Mouse (Mus musculus) heart, embryonic 10.5 days (tissue): ENCODE data around the gene Anapc16. TPM values are rescaled to one million over a fixed set of nuclear protein-coding genes. Genes with fewer than 3 reads are reported as not detected.

Source experiments
- DNase-seq: peaks from one replicate; pipeline ENCODE4 v3.0.0-alpha.2; 2017; ENCODE audit warnings: low spot score
- H3K27ac ChIP-seq: fragments of 300-500 bp; sonication (generic); 2 replicates; pipeline ENCODE4 v1.5.1; 2016; ENCODE audit warnings: mild to moderate bottlenecking
- H3K27me3 ChIP-seq: fragments of 300-500 bp; sonication (generic); 2 replicates; pipeline ENCODE4 v1.6.1; 2016; ENCODE audit warnings: mild to moderate bottlenecking; ENCODE audit not compliant: poor library complexity, insufficient read depth, severe bottlenecking
- H3K36me3 ChIP-seq: fragments of 300-500 bp; sonication (generic); 2 replicates; pipeline ENCODE4 v1.6.1; 2016; ENCODE audit warnings: mild to moderate bottlenecking, moderate library complexity
- H3K4me1 ChIP-seq: fragments of 300-500 bp; sonication (generic); 2 replicates; pipeline ENCODE4 v1.6.1; 2016; ENCODE audit warnings: mild to moderate bottlenecking
- H3K4me3 ChIP-seq: fragments of 300-500 bp; sonication (generic); 2 replicates; pipeline ENCODE4 v1.5.1; 2016; ENCODE audit warnings: mild to moderate bottlenecking, moderate library complexity
- H3K9me3 ChIP-seq: fragments of 300-500 bp; sonication (generic); 2 replicates; pipeline ENCODE4 v1.6.1; 2016; ENCODE audit warnings: mild to moderate bottlenecking, moderate library complexity
- WGBS: fragments of 180-500 bp; shearing (Covaris S2); methylation state at CpG from one replicate; pipeline ENCODE4 v1.1.7; 2016; 5-methylcytosine and 5-hydroxymethylcytosine counted together
- polyA plus RNA-seq: library from polyadenylated mRNA; unstranded; fragments of >200 nt; fragmentation: Nextera tagmentation; extraction: Ambion mirVana; gene quantifications from 2 replicates; pipeline ENCODE4 v1.2.1, GENCODE M21; 2016

The Anapc16 gene
- polyA plus RNA-seq, result 93.3 and 94.6 TPM in 2 replicates

DNA sequence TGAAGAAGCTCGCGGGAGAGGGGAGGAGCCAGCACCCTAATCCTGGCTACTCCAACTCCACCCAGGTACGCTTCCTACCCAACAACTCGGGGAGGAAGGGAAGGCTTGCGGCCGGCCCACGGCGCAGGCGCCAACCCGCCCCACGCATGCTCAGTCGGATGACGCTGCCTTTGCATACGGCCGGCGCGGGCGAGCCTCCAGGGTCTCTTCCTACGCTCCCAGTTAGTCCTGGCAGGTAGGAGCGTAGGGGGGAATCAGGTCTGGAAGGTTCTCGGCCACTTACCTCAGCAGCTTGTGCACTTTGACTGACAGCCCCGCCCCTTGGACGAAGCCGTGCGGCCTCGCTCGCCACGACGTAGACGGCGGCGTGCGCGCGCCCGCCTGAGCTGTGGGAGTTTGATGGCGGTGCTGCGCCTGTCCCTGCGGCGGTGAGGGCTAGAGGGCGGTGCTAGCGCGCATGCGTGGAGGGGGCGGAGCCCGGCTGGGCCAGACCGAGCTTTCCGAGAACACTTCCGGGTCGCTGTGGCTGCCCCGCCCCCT, at the start of gene Anapc16, which contains the start of gene Ascc1:
Gene Anapc16 (minus strand): TSS at position 463 of the 540 bp plus-strand sequence.
Gene Ascc1 (plus strand): TSS at position 133 of the 540 bp plus-strand sequence.
- H3K9me3 ChIP-seq, result no peaks in the 10 kb centered on the region
- peak within 1 kb of the TSS; percentile 80 for H3K4me3 ChIP-seq
- WGBS, result under 1% methylated on average over 51 of the region's 51 CpGs
- DNase-seq, result peak; percentile 99
- peaks cover 12% of the 10 kb centered on the region for H3K4me1 ChIP-seq
- peaks cover 16% of the 10 kb centered on the region; the same call in 1 of the 2 replicates for H3K36me3 ChIP-seq
- H3K27me3 ChIP-seq, result no peaks in the 10 kb centered on the region
- peak within 1 kb of the TSS; percentile 98 for H3K27ac ChIP-seq

DNA sequence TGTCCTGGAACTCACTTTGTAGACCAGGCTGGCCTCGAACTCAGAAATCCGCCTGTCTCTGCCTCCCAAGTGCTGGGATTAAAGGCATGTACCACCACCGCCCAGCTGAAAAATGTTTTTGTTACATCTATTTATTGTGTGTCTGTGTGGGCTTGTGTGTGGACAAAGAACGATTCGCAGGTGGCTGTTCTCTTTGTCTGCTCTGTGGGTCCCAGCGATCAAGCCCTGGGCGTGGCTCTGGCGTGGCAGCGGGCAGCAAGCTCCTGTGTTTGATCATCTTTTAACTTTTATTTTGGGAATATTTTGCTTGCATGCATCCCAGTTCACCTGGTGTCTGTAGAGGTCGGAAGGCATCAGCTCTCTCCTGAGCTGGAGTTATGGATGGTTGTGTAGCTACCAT, 47.6 kb upstream of the Anapc16 start:
- H3K9me3 ChIP-seq, result no peaks in the 10 kb centered on the region
- H3K27ac ChIP-seq, result no peak overlapping the region
- no peak for DNase-seq
- H3K4me1 ChIP-seq, result no peaks in the 10 kb centered on the region
- WGBS, result 89% methylated on average over 10 of the region's 10 CpGs
- H3K4me3 ChIP-seq, result no peak overlapping the region
- peaks cover 12% of the 10 kb centered on the region for H3K36me3 ChIP-seq
- no peaks in the 10 kb centered on the region for H3K27me3 ChIP-seq

- no peak for DNase-seq
- 77% methylated on average over 5 of the region's 5 CpGs for WGBS
- H3K27ac ChIP-seq, result no peak overlapping the region
Measured at GRCm38 (mm10) chr10:60046696-60047095, 43.8 kb upstream of the Anapc16 start.

DNA sequence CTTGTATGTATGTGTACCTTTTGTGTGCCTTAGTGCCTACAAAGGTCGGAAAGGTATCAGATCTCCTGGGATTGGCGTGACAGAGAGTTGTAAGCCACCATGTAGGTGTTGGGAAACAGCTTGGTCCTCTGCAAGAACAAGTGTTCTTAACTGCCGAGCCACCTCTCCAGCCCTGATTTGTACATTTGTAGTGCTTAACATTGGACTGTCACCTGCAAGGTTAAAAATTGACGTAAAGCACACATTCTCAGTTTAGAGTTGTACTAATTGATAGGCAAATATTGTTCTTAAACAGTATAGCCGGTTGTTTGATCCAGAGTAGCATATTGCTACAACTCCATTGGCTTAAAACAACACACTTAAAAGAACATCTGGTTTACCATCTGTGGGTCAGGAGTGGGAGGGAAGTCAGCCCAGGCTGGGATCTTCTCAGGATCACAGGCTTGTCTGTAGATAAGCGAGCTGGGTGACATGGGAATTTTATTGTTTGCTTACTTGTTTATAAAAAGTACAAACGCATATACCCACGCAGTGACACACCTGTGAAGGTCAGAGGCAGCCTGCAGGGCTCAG, 39.5 kb upstream of the Anapc16 start:
- H3K9me3 ChIP-seq, result no peaks in the 10 kb centered on the region
- no peaks in the 10 kb centered on the region for H3K36me3 ChIP-seq
- no peak for DNase-seq
- no peak overlapping the region for H3K4me3 ChIP-seq
- no peaks in the 10 kb centered on the region for H3K27me3 ChIP-seq
- no peaks in the 10 kb centered on the region for H3K4me1 ChIP-seq
- 85% methylated on average over 8 of the region's 8 CpGs for WGBS
- H3K27ac ChIP-seq, result no peak overlapping the region

More at GRCm38 (mm10) chr10:60046696-60047095, 43.8 kb upstream of the Anapc16 start:
- Histone ChIP-seq H3K27me3 (no peaks in the 10 kb centered on the region), H3K4me3 (no peak overlapping the region), H3K9me3 (no peaks in the 10 kb centered on the region), H3K4me1 (no peaks in the 10 kb centered on the region), H3K36me3 (peaks cover 12% of the 10 kb centered on the region)

DNA sequence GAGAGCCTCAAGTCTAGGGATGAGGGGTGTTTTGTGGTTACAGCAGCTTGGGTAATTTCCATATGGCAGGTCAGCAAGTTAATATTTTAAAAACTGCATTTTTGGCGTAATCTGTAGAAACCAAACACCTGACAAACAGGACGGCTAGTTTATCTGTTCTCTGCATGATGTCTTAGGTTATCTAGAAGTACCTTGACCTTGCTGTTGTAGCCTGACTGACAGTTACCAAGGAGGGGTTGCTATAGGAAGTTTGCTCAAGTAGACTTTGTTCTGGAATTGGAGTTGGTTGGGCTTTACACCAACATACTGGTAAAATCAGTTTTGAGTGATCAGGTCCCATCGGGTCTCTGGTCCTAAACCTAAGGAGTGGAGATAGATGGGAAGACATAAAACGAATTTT, 32.8 kb upstream of the Anapc16 start:
- Histone ChIP-seq H3K36me3 (no peaks in the 10 kb centered on the region), H3K9me3 (no peaks in the 10 kb centered on the region), H3K27ac (no peak overlapping the region), H3K4me3 (no peak overlapping the region), H3K27me3 (no peaks in the 10 kb centered on the region), H3K4me1 (peaks cover 26% of the 10 kb centered on the region)
- no peak for DNase-seq
- WGBS, result 57% methylated on average over 4 of the region's 4 CpGs

- peaks cover 26% of the 10 kb centered on the region for H3K4me1 ChIP-seq
- H3K27ac ChIP-seq, result no peak overlapping the region
- 77% methylated on average over 3 of the region's 3 CpGs for WGBS
- no peaks in the 10 kb centered on the region for H3K36me3 ChIP-seq
- H3K9me3 ChIP-seq, result no peaks in the 10 kb centered on the region
- no peak overlapping the region for H3K4me3 ChIP-seq
- DNase-seq, result no peak
- no peaks in the 10 kb centered on the region for H3K27me3 ChIP-seq
Measured at GRCm38 (mm10) chr10:60034621-60035020, 31.7 kb upstream of the Anapc16 start.

DNA sequence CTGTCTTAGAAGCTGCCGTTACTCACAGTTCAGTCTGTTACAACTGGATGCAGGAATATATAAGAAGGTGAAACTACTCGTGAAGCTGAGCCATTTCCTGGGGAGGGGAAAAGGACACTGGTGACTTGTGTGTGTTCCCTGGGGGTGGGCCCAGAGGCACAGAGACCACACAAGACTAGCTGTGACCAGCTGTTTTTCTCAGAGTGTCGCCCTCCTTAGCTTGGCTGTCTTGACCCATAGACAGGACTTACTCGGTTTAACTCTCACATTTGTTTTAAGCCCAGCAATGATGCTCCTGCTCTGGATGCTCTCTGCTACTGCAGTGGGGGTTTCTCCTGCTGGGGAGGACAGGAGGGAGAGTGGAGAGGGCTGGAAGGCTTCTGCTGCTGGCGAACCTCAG, 30.1 kb upstream of the Anapc16 start:
- Histone ChIP-seq H3K4me3 (no peak overlapping the region), H3K27ac (no peak overlapping the region), H3K27me3 (no peaks in the 10 kb centered on the region), H3K4me1 (peaks cover 26% of the 10 kb centered on the region), H3K9me3 (no peaks in the 10 kb centered on the region), H3K36me3 (no peaks in the 10 kb centered on the region)
- DNase-seq, result no peak
- 39% methylated on average over 5 of the region's 5 CpGs for WGBS

DNA sequence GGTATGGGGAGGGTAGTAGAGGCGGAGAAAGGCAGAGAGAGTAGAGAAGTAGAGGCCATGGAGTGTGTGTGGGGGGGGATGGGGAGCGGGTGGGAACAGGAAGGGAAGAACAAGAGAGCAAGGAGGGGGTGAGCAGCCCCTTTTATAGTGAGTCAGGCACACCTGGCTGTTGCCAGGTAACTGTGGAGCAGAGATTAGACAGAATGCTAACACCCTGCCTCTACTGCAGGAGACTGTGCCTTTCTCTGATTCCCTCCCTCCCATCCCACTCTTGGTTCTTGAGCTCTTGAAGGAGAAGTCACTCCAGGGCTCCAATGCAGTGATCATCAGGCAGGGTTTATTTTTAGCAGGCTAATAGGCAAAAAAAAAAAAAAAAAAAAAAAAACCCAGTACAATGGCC, 29.7 kb upstream of the Anapc16 start:
- Histone ChIP-seq H3K27ac (peak overlapping the region; percentile 22; the same call in 1 of the 2 replicates), H3K4me1 (peaks cover 26% of the 10 kb centered on the region), H3K9me3 (no peaks in the 10 kb centered on the region), H3K4me3 (no peak overlapping the region), H3K27me3 (no peaks in the 10 kb centered on the region), H3K36me3 (no peaks in the 10 kb centered on the region)
- DNase-seq, result no peak
- 44% methylated on average over 2 of the region's 2 CpGs for WGBS

- Histone ChIP-seq H3K9me3 (no peaks in the 10 kb centered on the region), H3K27ac (no peak overlapping the region; the same call in 1 of the 2 replicates), H3K27me3 (no peaks in the 10 kb centered on the region), H3K4me1 (peaks cover 29% of the 10 kb centered on the region), H3K36me3 (no peaks in the 10 kb centered on the region), H3K4me3 (no peak overlapping the region)
- 66% methylated on average over 2 of the region's 2 CpGs for WGBS
- no peak for DNase-seq
Measured at GRCm38 (mm10) chr10:60031985-60032384, 29.1 kb upstream of the Anapc16 start.

- H3K27ac ChIP-seq, result no peak overlapping the region
- 76% methylated on average over 8 of the region's 8 CpGs for WGBS
- H3K9me3 ChIP-seq, result no peaks in the 10 kb centered on the region
- no peak for DNase-seq
- H3K36me3 ChIP-seq, result no peaks in the 10 kb centered on the region
- peaks cover 33% of the 10 kb centered on the region for H3K4me1 ChIP-seq
- no peaks in the 10 kb centered on the region for H3K27me3 ChIP-seq
- H3K4me3 ChIP-seq, result no peak overlapping the region
Measured at GRCm38 (mm10) chr10:60031562-60031961, 28.6 kb upstream of the Anapc16 start.

GRCm38 (mm10) chr10:60029387-60029786, 26.5 kb upstream of the Anapc16 start:
- no peaks in the 10 kb centered on the region for H3K27me3 ChIP-seq
- H3K36me3 ChIP-seq, result no peaks in the 10 kb centered on the region
- H3K9me3 ChIP-seq, result no peaks in the 10 kb centered on the region
- DNase-seq, result no peak
- no peak overlapping the region for H3K4me3 ChIP-seq
- H3K4me1 ChIP-seq, result peaks cover 33% of the 10 kb centered on the region
- no peak overlapping the region for H3K27ac ChIP-seq
- 87% methylated on average over 4 of the region's 4 CpGs for WGBS

GRCm38 (mm10) chr10:60028979-60029378, 26.0 kb upstream of the Anapc16 start:
- no peaks in the 10 kb centered on the region for H3K9me3 ChIP-seq
- WGBS, result 77% methylated on average over 7 of the region's 7 CpGs
- peaks cover 32% of the 10 kb centered on the region for H3K4me1 ChIP-seq
- DNase-seq, result no peak
- H3K36me3 ChIP-seq, result no peaks in the 10 kb centered on the region
- no peak overlapping the region for H3K27ac ChIP-seq
- no peak overlapping the region for H3K4me3 ChIP-seq
- H3K27me3 ChIP-seq, result no peaks in the 10 kb centered on the region

GRCm38 (mm10) chr10:60028181-60028580, 25.2 kb upstream of the Anapc16 start:
- H3K4me1 ChIP-seq, result peaks cover 29% of the 10 kb centered on the region
- no peaks in the 10 kb centered on the region for H3K9me3 ChIP-seq
- H3K4me3 ChIP-seq, result no peak overlapping the region
- H3K27ac ChIP-seq, result no peak overlapping the region
- no peaks in the 10 kb centered on the region for H3K36me3 ChIP-seq
- 83% methylated on average over 7 of the region's 7 CpGs for WGBS
- no peaks in the 10 kb centered on the region for H3K27me3 ChIP-seq
- no peak for DNase-seq
